Mouse (Mus musculus): ENCODE measurements around the gene Wdr73.
A peak's percentile ranks its signal among the peaks of the same experiment; 100 is the strongest.

Gene Wdr73

DNA sequence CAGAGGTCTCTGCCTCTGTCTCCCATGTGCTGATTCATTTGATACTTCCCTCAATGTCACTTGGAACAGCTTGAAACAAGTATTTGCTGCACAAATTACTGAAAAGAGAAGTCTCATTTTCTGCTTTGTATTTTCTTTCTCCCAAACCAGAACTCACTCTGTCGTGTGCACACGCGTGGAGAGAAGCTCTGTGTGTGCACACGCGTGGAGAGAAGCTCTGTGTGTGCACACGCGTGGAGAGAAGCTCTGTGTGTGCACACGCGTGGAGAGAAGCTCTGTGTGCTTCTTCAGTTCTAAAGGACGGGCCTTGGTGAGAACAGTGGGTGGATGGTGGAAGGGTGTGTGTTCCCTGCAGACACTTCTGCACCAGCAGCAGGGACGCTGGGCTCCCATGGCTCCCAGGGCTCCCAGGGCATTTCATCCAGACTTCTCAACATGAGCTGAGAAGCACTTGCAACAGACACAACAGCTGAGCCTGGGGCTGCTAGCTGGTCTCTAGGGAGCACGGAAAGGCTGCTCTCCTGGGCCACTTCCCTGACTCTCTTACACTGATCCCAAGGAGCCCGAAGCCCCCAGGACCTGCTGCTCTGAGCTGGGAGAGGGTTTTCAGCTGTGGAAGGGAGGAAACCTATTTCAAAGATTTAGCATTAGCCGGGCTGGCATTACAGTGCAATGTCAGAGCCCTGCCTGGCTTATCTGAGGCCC lies 6.1 kb downstream of the Wdr73 start:
- DNase-seq (ENCODE audit: low read depth, low spot score): no peak

DNA sequence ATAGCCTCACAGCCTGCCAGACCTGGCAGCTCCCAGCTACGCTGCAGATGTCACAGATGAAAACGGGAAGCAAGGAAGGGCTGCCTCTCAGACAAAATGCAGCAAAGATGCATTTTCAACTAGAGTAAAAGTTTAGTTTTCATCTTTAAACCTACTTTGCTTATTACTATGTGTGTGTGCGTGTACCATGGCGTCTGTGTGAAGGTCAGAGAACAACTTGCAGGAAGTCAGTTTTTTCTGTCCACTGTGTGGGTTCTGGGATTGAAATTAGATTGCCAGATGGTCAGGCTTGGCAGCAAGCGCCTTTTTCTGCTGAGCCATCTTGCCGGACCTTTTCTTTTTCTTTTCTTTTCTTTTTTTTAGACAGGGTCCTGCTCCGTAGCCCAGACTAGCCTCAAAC lies 6.9 kb downstream of the Wdr73 start:
- no peak for DNase-seq (ENCODE audit: low read depth, low spot score)

DNA sequence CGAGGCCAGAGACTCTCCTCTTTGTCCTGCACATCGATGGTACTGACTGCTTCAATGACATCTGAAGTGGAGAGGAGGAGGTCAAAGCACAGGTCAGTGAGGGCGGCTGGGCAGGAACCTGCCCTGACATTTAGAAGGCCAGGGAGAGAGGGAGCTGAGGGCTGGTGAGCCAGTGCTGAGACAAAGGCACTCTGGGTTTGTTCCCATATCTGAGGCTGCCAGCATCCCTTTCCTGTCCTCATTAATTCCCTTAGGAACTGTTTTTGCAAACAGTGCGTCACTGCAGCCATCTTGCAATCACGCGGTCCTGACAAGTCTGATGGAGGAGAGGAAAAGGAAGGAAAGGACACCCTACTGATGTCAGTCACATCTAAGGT lies 7.3 kb downstream of the Wdr73 start:
- DNase-seq (ENCODE audit: low read depth, low spot score): no peak

DNA sequence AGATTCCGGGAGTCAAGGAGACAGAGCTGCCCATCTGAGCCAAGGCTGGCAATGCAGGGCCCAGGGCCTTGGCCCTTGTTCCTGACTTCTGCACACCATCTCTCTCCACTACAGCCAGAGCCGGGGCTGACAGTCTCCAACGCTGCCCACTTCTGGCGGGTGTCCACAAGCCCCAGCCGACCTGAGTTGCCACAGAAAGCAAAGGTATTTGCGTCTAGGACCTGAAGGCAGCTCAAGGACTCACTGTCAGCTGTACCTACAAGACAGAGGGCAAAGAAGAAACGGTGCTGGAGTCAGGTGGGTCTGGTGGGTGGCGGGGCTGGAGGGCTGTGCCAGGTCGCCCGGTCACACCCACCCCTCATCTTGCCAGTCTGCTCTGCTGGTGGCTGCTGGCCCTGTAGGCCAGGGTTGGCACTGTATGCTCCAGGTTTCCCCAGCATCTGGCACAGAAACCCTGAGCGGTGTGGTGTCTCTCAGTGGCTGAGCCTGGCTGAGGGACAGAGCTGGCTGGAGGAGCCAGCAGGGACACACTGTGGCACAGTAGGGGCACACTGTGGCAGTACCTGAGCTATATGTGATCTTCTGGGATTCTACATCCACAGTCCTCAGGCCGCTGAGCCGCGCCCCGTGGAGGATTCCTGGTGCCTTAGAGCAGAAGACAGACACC lies 7.8 kb downstream of the Wdr73 start:
- no peak for DNase-seq (ENCODE audit: low read depth, low spot score)

DNA sequence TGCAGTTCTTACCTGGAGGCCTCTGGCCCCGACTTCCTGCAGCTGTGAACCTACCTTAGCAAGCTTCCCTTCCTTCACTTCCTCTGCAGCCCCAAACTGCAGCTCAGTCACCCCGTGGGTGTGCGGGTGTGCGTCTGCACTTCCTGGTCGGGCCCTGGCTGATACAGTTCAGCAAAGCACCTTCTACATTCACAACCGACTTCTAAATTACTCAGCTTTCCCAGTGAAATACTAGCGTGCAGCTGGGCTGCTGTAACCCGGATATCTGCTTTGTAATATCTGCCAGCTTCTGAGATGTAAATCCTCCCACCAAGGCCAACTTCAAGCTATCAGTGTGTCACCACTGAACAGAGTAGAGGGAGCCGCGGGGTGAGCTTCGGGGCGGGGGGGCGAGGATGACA lies 11.2 kb downstream of the Wdr73 start:
- no peak for DNase-seq (ENCODE audit: low read depth, low spot score)

DNA sequence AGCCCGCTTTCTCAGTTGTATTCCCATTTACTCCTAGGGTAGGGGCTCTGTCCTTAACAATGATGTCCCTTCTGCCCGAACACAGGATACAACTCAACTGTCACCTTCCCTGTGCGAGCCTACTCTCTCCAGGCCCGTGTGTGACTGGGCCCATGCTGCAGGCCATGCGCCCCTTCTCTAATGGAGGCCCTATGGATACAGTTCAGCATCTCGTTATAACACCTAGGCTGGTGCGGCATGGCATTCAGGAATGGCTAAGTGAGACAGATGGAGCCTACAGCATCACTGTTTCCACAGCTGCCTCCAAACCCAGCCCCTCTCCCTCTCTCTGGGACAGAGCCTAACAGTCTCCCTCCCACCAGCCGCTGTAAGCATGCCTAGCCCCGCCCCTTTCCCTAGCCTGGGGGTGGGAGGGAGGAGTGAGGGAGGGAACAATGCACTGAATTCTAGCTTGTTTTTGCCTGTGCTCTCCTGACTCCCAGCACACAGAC lies 12.0 kb downstream of the Wdr73 start:
- DNase-seq (ENCODE audit: low read depth, low spot score): no peak

DNA sequence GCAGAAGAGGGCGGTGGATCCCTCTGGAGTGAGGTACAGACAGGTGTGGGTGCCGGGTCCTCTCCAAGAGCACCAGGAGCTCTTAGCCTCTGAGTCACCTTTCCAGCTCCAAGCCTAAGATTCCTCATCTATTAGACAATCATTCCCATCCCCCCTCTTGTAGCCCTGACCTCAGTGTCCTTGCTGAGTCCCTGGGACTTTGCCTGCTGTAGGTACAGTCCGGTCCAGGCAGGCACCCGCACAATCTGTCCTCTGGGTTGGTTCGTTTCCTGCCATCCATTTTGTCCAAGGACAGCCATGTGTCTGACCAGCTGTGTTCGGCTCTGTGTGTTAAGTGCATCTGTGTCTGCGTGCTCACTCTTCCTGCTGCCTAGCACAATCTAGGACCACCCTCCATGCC lies 12.5 kb downstream of the Wdr73 start:
- no peak for DNase-seq (ENCODE audit: low read depth, low spot score)

DNA sequence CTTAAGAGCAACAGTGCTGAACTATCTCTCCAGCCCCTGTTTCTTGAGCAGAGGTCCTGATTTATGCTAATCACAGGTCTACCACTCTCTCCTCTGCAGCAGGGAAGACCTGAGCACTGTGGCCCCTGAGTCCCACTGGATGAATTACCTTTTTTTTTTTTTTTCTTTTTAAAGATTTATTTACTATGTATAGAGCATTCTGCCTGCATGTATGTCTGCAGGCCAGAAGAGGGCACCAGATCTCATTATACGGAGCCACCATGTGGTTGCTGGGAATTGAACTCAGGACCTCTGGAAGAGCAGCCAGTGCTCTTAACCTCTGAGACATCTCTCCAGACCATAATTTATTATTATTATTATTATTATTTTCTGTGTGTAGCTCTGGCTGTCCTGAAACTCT lies 15.4 kb downstream of the Wdr73 start:
- no peak for DNase-seq (ENCODE audit: low read depth, low spot score)

DNA sequence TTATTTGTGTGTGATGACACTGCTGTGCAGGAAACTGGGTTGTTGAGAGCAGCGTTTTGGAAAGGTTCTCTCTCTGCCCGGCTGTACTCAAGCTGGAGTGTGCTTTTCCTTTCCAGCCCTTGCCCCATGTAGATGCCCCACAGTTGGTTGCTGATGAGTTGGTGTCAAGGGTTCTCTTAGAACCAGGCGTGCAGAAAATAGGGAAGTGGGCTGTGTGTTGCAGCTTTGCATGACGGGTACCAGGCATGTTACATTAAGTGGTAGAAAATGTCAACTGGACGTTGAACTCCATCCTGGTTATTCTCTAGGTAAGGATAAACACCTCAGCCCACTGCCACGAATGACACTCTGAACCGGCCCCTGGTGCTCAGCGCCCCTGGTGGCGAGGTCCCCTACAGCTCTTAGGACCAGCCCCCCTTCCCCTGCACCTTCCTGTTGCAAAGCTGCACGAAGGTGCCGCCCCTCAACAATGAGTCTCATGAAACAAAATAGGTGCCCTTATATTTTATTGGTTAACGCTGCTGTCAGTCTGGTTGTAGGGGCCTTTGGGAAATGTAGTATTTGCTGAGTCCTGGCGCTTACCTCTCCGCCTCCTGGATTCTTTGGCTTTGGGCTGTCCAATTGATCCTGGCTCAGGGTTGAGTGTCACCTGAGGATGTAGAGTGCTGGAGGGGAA lies 18.1 kb downstream of the Wdr73 start:
- DNase-seq (ENCODE audit: low read depth, low spot score): peak; percentile 94

DNA sequence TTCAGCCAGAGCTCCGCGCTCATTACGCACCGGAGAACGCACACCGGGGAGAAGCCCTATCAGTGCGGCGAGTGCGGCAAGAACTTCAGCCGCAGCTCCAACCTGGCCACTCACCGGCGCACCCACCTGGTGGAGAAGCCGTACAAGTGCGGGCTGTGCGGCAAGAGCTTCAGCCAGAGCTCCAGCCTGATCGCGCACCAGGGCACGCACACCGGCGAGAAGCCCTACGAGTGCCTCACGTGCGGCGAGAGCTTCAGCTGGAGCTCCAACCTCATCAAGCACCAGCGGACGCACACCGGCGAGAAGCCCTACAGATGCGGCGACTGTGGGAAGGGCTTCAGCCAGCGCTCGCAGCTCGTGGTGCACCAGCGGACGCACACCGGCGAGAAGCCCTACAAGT lies 25.3 kb downstream of the Wdr73 start:
- no peak for DNase-seq (ENCODE audit: low read depth, low spot score)

DNA sequence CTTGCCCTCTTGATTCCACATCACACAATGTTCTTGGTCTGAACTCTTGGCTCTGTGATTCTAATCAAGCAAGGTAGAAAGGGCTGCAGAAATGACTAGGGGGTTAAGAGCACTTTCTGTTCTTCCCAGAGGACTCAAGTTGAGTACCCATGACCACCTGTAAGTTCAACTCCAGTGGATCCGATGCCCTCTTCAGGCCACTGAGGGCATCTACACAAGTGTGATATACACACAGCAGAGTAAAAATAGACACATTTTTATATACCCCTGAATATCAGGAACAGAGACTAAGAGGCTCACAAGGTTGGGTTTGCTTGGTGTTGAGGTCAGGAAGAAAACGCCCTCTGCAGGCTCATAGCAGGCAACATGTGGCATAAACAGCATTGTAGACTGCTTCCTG lies 27.4 kb downstream of the Wdr73 start:
- DNase-seq (ENCODE audit: low read depth, low spot score): no peak

DNA sequence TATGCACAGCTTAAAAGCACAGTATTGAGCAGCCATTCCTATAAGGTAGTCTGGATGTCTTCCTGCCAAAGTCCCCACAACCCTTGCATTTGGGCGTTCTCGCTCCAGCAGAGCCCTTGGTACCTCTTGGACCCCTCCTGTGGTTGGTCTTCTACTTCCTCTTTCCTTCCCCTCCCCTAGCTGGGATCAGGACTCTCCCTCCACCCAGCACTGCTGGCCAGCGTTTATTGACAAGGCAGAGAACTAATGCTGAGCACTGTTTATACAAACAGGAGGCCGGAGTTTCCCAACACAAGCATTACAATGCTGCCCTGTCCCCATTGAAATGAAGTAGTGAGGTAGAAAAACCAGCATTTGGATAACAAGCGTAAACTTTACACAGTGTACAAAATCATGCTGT lies 28.0 kb downstream of the Wdr73 start:
- no peak for DNase-seq (ENCODE audit: low read depth, low spot score)

DNA sequence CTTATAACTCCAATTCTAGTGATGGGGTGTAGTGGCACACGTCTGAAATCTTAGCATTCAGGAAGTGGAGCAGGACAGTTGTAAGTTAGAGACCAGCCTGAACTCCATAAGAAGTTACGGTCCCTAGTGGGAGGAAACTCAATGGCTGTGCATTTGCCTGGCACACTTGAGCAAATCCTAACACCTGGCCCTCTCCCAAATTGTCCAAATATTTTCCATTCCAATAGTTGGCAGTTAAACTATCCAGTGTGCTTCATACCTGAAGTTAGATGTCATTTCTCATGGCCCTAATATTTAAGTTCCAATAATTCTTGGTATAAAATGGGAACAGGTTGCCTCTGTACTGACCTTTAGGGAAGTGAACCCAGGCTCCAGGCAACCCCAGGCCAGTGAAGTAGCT lies 32.4 kb downstream of the Wdr73 start:
- DNase-seq (ENCODE audit: low read depth, low spot score): no peak

DNA sequence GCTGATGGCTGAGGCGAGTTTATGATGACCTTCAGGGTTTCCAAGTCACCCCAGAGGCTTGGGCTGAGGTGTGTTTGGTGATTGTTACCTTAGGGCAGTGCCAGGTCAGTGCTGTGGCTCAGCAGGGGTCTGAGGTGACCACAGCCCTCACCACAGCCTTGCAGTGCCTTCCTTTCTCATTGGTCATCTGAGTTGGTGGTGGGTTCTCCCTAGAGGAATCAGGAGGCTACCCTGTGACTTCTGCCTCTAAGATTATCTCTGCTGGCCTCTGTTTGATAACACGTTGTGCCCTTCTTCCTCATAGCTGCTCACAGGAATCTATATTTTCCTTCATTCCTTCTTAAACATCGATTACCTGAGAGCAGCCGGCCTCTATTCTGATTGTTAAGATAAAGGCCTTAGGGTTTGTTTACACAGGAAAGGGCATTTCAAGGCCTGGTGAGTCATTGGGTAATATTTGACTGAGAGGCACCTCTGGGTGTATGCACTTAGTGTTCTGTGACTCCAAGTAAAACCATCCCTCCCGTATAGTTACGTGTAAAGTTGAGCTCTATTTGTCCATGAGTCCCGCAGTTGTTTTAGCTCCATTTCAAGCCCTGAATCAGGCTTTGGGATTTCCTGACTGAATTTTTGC lies 34.4 kb downstream of the Wdr73 start:
- DNase-seq (ENCODE audit: low read depth, low spot score): no peak

DNA sequence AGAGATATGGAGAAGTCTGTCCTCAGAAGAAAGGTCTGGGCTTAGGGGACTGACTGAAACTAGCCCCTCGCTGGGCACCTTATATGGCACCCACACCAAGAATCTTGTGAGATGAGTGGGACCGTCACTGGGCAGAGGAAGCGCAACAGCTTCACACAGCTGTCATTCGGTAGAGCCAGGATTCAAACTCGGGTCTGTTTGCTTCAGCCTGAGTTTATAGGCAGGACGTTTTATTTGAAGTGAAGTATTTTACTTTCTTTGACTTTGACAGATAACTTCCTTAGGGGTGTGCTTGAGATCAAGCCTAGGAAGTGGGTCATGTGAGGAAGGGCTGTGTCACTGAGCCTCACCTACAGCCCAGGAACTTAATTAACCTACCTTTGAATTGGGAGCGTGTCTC lies 35.5 kb downstream of the Wdr73 start:
- DNase-seq (ENCODE audit: low read depth, low spot score): no peak

DNA sequence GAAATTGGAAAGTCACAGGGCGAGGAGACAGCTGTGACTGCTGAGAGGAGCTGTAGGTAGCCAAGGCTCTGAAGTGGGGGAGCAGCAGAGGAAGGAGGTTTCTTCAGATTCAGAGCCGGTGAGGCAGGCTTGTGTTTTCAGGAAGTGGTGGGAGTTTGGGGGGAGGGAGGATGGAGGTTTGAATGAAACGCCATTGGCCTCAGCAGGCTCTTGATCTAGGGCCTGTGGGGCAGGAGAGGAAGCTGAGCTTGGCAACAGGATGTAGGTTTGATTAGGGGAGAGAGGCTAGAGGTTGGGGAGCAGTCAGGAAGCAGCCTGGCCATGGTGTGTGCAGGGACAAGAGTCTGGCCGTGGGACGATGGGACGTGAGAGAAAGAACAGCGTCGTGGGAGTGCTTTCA lies 36.2 kb downstream of the Wdr73 start:
- no peak for DNase-seq (ENCODE audit: low read depth, low spot score)

DNA sequence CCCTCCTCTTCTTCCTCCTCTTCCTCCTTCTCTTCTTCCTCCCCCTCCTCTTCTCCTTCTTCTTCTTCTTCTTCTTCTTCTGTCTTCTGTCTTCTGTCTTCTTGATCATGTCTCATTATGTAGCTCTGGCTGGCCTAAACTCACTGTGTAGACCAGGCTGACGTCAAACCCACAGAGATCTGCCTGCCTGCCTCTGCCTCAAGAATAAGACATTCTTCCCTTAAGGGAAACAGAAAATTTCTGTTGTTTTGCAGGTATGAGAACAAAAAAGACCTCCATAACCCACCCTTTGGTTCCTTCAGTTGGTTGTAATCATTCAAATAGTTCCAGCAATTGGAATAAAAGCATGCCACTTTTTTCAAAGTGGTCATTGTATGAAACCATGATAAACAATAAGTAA lies 36.9 kb downstream of the Wdr73 start:
- no peak for DNase-seq (ENCODE audit: low read depth, low spot score)

DNA sequence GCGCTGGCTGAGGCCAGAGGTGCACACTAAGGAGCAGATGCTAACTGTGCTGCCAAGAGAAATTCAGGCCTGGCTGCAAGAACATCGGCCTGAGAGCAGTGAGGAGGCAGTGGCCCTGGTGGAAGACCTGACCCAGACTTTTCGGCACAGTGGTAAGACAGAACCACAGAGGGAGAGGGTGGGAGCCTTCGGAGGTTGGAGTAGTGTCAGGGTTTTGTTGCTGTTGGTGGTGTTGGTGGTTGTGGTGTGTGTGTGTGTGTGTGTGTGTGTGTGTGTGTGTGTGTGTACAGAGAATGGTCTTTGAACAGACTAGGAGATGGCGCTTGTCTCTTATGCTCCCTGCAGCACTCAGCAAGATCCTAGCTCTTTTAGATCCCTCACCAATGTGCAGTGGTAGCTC lies 37.5 kb downstream of the Wdr73 start:
- DNase-seq (ENCODE audit: low read depth, low spot score): no peak

DNA sequence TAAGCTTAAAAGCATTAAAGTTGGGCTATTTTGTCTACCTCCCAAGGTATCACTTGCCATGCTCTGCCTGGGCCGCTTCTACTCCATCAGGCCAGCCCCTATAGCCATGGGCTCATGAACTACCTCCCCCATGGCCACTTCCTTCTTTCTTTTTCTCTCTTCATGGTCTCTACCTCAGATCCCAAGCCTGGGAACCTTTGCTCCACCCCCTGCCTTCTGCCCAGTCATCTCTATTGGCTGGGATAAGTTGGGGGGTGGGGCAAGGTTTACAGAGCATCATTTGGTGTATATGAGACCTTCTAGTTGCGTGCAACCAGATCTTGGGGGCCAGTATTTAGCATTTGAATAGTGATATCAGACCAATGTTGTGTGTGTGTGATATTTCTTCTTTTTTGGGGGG lies 38.6 kb downstream of the Wdr73 start:
- DNase-seq (ENCODE audit: low read depth, low spot score): no peak

DNA sequence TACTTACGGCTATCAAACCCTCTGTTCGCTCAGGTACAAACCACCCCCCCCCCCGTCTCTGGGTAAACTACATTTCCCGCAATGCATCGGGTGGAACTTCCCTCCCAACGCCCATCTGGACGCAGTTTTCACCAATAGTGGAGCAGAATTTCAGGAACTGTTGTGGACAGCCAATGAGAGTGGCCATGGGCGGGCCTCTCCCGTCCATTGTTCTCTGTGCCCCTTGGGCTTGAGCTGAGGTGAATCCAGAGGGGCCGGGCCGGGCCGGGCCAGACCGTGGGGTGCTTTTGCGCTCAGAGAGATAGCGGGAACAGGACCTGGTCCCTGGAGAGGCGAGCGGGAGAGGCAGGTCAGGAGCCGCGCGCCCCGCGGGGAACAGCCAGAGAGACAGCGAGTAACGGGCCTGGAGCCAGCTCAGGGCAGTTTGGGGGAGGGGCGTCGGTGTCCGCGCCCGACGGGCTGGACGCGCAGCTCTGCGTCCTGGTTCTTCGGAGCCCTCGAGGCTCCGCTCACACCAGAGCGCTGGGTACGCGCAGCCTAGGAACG lies 40.3 kb downstream of the Wdr73 start, which contains the start of gene Zscan2:
Gene Zscan2 (plus strand): TSS at position 192 of the 546 bp plus-strand sequence.
- peak; percentile 93 for DNase-seq (ENCODE audit: low read depth, low spot score)

DNA sequence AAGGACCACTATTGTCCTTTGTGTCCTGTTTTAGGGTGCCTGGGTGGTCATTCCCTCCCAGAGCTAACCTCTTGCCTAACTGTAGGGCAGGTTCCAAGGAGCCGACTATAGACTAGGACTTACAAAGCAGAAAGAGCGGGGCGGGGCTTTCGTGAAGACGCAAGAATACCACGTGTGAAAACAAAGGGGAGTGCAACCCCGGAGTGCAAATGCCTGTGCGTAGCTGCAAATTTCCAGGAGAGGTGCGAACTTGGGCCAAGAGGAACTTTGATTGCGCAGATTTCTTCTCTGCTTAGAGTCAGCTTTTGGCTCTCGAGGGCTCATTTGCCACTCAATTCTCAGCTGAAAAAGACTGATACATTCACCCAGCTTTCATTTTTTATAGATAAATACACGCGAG lies 40.8 kb downstream of the Wdr73 start:
- no peak for DNase-seq (ENCODE audit: low read depth, low spot score)

DNA sequence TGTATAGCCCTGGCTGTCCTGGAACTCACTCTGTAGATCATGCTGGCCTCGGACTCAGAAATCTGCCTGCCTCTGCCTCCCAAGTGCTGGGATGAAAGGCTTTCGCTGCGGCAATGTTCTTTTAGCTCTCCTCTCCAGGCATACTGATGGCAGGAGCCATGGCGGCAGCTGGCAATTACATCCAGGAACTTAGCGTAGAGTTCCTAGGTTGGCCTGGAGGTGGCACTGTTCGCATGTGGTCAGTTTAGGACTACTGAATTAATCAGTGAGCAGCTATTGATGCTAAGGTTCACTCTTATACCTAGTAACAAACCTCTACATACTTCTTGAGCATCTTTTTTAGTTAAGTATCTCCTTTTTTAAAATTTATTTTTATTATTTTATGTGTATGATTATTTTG lies 43.9 kb downstream of the Wdr73 start:
- DNase-seq (ENCODE audit: low read depth, low spot score): no peak

Measured in telencephalon, adult 2 months (tissue).